Mouse (Mus musculus): ENCODE data around the gene E2f2. TPM values are rescaled to one million over a fixed set of nuclear protein-coding genes. Genes with fewer than 3 reads are reported as not detected.

E2f2 gene
- polyA plus RNA-seq, 1 experiment from 2014 or later = 1.3 TPM

DNA sequence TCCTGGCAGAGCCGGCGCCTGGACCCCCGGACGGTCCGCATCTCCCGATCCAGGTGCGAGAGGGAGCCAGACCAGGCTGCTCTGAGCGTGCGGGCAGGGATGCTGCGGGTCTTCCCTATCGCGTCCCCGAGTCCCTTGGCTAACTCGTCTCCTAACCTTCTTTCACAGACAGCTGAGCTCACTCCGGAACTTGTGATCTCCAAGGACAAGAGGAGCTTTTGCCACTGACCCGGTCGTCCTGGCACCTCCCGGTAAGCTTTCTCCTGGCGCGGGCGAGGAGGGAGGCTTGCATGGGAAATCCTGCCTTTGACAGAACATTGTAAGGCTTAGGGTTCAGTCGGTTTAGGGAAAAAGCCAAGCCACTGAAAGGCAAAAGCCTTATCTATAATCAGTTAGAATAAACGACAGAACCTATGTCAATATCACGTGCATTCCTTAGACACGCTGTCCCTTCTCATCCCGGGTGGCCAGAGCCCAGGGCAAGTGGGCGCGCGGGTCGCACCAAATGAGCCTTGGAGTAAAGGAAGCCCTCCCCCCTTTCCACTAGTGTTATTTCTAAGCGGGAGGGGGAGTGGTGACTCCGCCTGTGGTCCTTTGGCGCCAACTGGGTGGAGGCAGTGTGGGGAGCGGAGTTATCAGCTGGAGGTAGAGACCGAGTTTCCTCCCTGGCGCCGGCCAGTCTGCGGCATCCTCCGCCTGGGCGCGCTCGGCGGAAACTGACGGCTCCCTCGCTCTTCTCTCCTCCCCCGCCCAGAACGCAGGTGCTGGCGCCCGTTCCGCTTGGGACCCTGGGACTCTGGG lies 27.9 kb upstream of the E2f2 start:
- DNase-seq (ENCODE audit: low spot score) (no peak), ATAC-seq (ENCODE audit: low FRiP score) (no peak)
- peak overlapping the region; percentile 52 for H3K4me3 ChIP-seq (replicated peaks; ENCODE audit: low read length)
- H3K4me2 ChIP-seq (replicated peaks) = peak overlapping the region; percentile 85
- peaks cover 19% of the 10 kb centered on the region for H3K27me3 ChIP-seq (ENCODE audit: control insufficient read depth, insufficient read depth, low read length)
- H3K27ac ChIP-seq = peak overlapping the region; percentile 84
- no peaks in the 10 kb centered on the region for H3K36me3 ChIP-seq (replicated peaks; ENCODE audit: control insufficient read depth, insufficient read depth)
- peaks cover 34% of the 10 kb centered on the region for H3K4me1 ChIP-seq (replicated peaks; ENCODE audit: control insufficient read depth, insufficient read depth, low read length)
- no peaks in the 10 kb centered on the region for H3K9me3 ChIP-seq (ENCODE audit: control insufficient read depth, low read length)
- WGBS = under 1% methylated on average over 50 of the region's 50 CpGs
- peak overlapping the region; percentile 78 for H3K9ac ChIP-seq

DNA sequence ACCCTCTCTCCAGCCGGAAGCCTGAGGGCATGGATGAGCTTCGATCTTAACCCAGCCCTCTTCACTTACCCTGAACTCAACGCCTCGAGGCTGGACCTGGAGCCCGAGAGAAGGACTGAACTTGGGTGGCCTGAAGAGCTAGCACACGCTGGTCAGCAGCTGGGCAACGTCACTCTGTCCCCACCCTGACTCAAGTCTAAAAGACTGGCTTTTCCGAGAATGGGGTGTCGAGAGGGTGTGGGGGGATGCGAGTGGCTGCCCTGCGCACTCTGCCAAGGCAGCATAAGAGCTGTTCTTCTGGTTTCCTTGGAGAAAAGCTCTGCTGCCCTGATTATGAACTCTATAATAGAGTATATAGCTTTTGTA lies 27.3 kb upstream of the E2f2 start:
- Histone ChIP-seq H3K4me3 (replicated peaks; ENCODE audit: low read length) (peak overlapping the region; percentile 52), H3K9ac (peak overlapping the region; percentile 78), H3K9me3 (ENCODE audit: control insufficient read depth, low read length) (no peaks in the 10 kb centered on the region), H3K4me2 (replicated peaks) (peak overlapping the region; percentile 85), H3K4me1 (replicated peaks; ENCODE audit: control insufficient read depth, insufficient read depth, low read length) (peaks cover 28% of the 10 kb centered on the region), H3K27ac (peak overlapping the region; percentile 84), H3K36me3 (replicated peaks; ENCODE audit: control insufficient read depth, insufficient read depth) (no peaks in the 10 kb centered on the region), H3K27me3 (ENCODE audit: control insufficient read depth, insufficient read depth, low read length) (peaks cover 19% of the 10 kb centered on the region)
- ATAC-seq (ENCODE audit: low FRiP score) (no peak), DNase-seq (ENCODE audit: low spot score) (no peak)
- under 1% methylated on average over 11 of the region's 11 CpGs for WGBS

DNA sequence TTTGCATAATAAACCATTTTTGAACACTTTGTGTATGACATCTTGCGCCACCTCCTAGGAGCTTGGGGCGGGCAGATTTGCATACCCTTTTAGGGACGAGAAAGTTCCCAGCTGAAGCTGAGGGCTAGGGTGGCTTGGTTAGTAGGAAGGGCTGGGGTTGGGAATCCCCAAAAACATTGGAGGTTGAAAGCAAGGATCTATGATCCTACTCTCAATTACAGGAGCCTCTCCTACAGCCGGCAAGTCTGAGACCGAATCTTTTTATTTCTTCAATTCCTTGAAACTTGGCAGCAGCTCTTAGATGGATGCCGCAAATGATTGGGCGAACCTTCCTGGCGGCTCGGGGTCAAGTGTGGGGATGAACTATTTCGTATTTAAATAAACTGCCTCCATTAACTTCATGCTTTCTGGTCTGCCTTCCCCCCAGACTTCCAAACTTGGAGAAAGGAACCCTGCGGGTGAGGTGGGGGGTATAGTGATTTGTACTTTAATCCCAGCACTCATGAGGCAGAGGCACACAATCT lies 26.8 kb upstream of the E2f2 start:
- H3K4me1 ChIP-seq (replicated peaks; ENCODE audit: control insufficient read depth, insufficient read depth, low read length) = peaks cover 24% of the 10 kb centered on the region
- peak overlapping the region; percentile 84 for H3K27ac ChIP-seq

DNA sequence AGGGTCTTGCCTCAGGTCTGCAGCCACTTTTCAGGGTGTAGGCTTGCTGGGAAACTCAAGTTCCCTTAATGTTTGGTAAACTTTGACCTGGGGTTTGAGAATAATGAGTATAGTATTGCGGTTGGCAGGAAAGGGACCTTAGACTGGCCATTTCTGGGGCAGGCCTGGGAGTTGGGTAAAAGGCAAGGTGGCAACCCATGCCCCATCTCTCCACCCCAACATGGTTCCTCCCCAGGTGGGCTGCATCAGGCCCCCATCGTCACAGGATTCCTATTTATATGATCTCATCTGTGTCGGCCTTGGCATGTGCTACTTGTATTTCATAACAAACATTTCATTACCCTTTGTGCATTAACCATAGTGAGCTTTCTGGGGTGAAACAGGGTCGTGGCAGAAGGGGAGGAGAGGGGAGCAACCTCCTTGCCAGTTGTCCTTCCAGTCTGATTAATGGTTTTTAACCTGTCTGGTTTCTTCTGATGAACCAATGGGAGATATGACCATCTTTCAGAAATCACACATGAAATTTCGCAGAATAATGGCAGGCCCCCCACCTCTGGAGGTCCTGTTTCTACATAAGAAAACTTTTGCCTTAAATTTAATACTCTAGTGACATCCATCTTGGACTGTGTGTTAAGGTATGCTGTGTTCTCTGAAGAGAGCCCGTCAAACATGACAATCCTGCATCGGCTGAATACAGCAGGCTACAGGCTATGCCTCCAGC lies 26.0 kb upstream of the E2f2 start:
- 17% methylated on average over 7 of the region's 7 CpGs for WGBS
- DNase-seq (ENCODE audit: low spot score) (no peak), ATAC-seq (ENCODE audit: low FRiP score) (no peak)
- peaks cover 24% of the 10 kb centered on the region for H3K4me1 ChIP-seq (replicated peaks; ENCODE audit: control insufficient read depth, insufficient read depth, low read length)
- H3K9ac ChIP-seq = peak overlapping the region; percentile 78; the same call in 1 of the 2 replicates
- H3K4me3 ChIP-seq (replicated peaks; ENCODE audit: low read length) = peak overlapping the region; percentile 52
- H3K36me3 ChIP-seq (replicated peaks; ENCODE audit: control insufficient read depth, insufficient read depth) = no peaks in the 10 kb centered on the region
- H3K4me2 ChIP-seq (replicated peaks) = peak overlapping the region; percentile 85
- H3K9me3 ChIP-seq (ENCODE audit: control insufficient read depth, low read length) = no peaks in the 10 kb centered on the region
- peaks cover 19% of the 10 kb centered on the region for H3K27me3 ChIP-seq (ENCODE audit: control insufficient read depth, insufficient read depth, low read length)
- peak overlapping the region; percentile 84; the same call in 1 of the 2 replicates for H3K27ac ChIP-seq

More for the DNA sequence above, 26.8 kb upstream of the E2f2 start:
- no peak for ATAC-seq (ENCODE audit: low FRiP score)
- Histone ChIP-seq H3K27me3 (ENCODE audit: control insufficient read depth, insufficient read depth, low read length) (peaks cover 19% of the 10 kb centered on the region), H3K9me3 (ENCODE audit: control insufficient read depth, low read length) (no peaks in the 10 kb centered on the region), H3K4me3 (replicated peaks; ENCODE audit: low read length) (peak overlapping the region; percentile 52), H3K4me2 (replicated peaks) (peak overlapping the region; percentile 85), H3K9ac (peak overlapping the region; percentile 78), H3K36me3 (replicated peaks; ENCODE audit: control insufficient read depth, insufficient read depth) (no peaks in the 10 kb centered on the region)
- DNase-seq (ENCODE audit: low spot score) = no peak
- WGBS = 4% methylated on average over 11 of the region's 11 CpGs

DNA sequence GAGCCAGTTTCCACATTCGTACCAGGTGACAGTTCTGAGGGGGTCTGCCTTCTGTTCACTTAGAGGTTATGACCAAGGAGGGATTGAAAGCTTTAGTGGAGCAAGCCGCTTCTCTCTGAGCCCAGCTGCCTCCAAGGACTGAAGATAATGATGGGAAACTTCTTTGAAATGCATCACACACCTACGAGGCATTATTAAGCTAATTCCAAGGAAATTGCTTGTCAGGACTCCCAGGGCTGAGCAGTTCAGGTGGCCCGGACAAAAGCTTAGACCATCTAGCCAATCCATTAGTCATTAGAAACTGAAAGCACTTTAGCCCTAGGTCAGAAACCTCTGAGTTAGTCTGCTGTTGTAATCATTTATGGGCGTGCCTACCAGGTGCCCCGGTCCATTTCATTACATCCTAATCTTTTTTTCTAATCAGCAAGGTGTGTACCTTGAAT lies 25.5 kb upstream of the E2f2 start:
- Histone ChIP-seq H3K4me2 (replicated peaks) (peak overlapping the region; percentile 85), H3K27ac (peak overlapping the region; percentile 33), H3K9me3 (ENCODE audit: control insufficient read depth, low read length) (no peaks in the 10 kb centered on the region), H3K9ac (0 out of 2 replicates have a peak overlapping the region, but pooled peaks have one; percentile 12), H3K4me3 (replicated peaks; ENCODE audit: low read length) (peak overlapping the region; percentile 41; the same call in 1 of the 2 replicates), H3K4me1 (replicated peaks; ENCODE audit: control insufficient read depth, insufficient read depth, low read length) (peaks cover 24% of the 10 kb centered on the region), H3K36me3 (replicated peaks; ENCODE audit: control insufficient read depth, insufficient read depth) (no peaks in the 10 kb centered on the region), H3K27me3 (ENCODE audit: control insufficient read depth, insufficient read depth, low read length) (peaks cover 19% of the 10 kb centered on the region)
- no peak for DNase-seq (ENCODE audit: low spot score)
- ATAC-seq (ENCODE audit: low FRiP score) = no peak
- WGBS = 7% methylated on average over 6 of the region's 6 CpGs

DNA sequence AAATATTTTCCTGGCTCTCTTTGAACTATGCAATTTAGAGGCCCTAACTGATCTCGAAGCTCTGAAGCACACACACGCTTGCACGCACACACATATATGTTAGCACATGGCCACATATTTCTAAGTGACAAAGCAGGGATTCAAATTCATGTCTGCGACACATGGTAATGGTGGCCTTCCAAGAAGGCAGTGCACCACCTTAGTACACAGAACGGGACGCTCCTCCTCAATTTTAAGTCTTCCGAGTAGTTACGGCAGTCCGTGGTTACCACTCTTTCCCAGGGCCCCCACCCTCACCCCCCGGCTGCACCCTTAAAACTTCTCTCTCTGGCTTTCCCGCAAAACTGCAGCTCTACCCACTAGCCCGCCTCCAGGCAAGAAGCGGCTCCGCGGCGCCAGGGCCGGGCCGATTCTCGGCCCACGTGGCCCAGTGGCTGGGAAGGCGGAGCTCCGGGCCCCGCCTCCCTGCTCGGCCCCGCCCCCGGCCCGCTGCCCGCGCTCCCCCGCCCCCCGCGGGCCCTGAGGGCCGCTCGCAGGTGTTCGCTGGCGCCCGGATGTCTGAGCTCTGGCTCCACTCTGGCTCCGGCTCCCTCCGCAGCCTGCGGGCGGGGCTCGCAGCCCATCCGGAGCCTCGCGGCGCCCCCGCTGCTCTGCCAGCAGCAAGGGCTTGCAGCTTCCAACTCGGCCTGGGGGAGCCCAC lies 24.6 kb upstream of the E2f2 start:
- ATAC-seq (ENCODE audit: low FRiP score) (peak; percentile 72), DNase-seq (ENCODE audit: low spot score) (peak; percentile 82)
- Histone ChIP-seq H3K4me1 (replicated peaks; ENCODE audit: control insufficient read depth, insufficient read depth, low read length) (peaks cover 19% of the 10 kb centered on the region), H3K9me3 (ENCODE audit: control insufficient read depth, low read length) (no peaks in the 10 kb centered on the region), H3K27me3 (ENCODE audit: control insufficient read depth, insufficient read depth, low read length) (peaks cover 19% of the 10 kb centered on the region), H3K9ac (peak overlapping the region; percentile 49), H3K27ac (peak overlapping the region; percentile 70; the same call in 1 of the 2 replicates), H3K4me2 (replicated peaks) (peak overlapping the region; percentile 85), H3K4me3 (replicated peaks; ENCODE audit: low read length) (peak overlapping the region; percentile 41), H3K36me3 (replicated peaks; ENCODE audit: control insufficient read depth, insufficient read depth) (no peaks in the 10 kb centered on the region)
- WGBS = 1% methylated on average over 32 of the region's 48 CpGs

DNA sequence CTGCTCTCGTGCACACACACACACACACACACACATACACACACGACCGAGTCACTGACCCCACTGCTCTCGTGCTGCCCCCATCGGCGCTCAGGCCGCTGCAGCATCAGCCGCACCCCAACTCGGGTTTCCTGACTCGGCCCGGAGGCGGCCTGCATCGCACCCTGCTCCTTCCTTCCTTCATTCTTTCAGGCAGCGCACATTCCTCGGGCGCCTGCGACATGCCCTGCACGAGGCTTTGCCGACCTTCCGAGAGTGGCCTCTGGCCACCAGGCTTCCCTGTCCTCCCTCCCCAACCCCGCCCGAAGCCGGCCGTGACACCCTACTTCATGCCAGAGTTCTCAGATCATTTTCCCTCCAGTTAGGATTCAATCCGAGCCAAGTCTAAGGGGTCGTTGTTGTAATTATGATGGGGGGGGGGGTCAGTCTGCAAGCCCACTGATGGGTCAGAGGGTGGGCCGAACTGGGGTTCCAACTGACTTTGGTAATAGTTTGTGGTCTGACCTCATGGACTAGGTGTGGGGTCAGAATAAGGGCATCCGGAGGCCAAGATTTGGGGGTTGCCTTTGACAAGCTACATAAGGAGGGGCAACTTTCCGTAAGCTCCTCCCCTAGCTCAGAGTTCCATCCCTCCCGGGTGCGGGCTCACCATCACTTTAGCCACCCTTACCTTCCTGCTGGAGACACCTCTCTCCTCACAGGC lies 23.7 kb upstream of the E2f2 start:
- ATAC-seq (ENCODE audit: low FRiP score) (no peak), DNase-seq (ENCODE audit: low spot score) (no peak)
- Histone ChIP-seq H3K9me3 (ENCODE audit: control insufficient read depth, low read length) (no peaks in the 10 kb centered on the region), H3K27ac (peak overlapping the region; percentile 70), H3K4me2 (replicated peaks) (peak overlapping the region; percentile 85), H3K27me3 (ENCODE audit: control insufficient read depth, insufficient read depth, low read length) (peaks cover 10% of the 10 kb centered on the region), H3K4me1 (replicated peaks; ENCODE audit: control insufficient read depth, insufficient read depth, low read length) (peaks cover 10% of the 10 kb centered on the region), H3K4me3 (replicated peaks; ENCODE audit: low read length) (peak overlapping the region; percentile 41), H3K36me3 (replicated peaks; ENCODE audit: control insufficient read depth, insufficient read depth) (no peaks in the 10 kb centered on the region), H3K9ac (peak overlapping the region; percentile 49)
- WGBS = 9% methylated on average over 30 of the region's 31 CpGs

DNA sequence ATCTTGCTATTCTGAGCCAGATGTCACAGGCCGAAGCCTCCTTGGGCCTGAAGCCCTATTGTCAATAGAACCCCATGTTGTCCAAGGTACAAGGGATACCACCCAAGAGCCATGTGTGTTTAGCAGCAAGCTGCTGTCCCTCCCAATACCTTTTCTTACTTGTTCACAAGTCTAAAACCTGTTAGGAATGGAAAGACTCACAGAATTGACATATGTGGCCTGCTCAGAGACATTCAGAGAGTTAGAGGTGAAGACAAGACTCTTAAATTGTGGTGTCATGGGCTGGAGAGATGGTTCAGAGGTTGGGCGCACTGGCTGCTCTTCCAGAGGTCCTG lies 23.2 kb upstream of the E2f2 start:
- ATAC-seq (ENCODE audit: low FRiP score) (no peak), DNase-seq (ENCODE audit: low spot score) (no peak)
- 81% methylated on average over 2 of the region's 2 CpGs for WGBS
- Histone ChIP-seq H3K4me3 (replicated peaks; ENCODE audit: low read length) (no peak overlapping the region), H3K27ac (no peak overlapping the region), H3K36me3 (replicated peaks; ENCODE audit: control insufficient read depth, insufficient read depth) (no peaks in the 10 kb centered on the region), H3K9me3 (ENCODE audit: control insufficient read depth, low read length) (no peaks in the 10 kb centered on the region), H3K27me3 (ENCODE audit: control insufficient read depth, insufficient read depth, low read length) (peaks cover 10% of the 10 kb centered on the region; the same call in 1 of the 2 replicates), H3K9ac (no peak overlapping the region), H3K4me2 (replicated peaks) (no peak overlapping the region), H3K4me1 (replicated peaks; ENCODE audit: control insufficient read depth, insufficient read depth, low read length) (peaks cover 9% of the 10 kb centered on the region)

Measured in hindbrain, embryonic 14.5 days (tissue).